Mouse (Mus musculus) cerebellum, postnatal 14 days (tissue): ENCODE results near the gene Gfy.

Experiments
- DNase-seq, 2 experiments: peaks; one replicate each; pipeline ENCODE4 v3.0.0; 2021; ENCODE audit warnings: mixed read lengths in 2 of 2

Gene Gfy

DNA sequence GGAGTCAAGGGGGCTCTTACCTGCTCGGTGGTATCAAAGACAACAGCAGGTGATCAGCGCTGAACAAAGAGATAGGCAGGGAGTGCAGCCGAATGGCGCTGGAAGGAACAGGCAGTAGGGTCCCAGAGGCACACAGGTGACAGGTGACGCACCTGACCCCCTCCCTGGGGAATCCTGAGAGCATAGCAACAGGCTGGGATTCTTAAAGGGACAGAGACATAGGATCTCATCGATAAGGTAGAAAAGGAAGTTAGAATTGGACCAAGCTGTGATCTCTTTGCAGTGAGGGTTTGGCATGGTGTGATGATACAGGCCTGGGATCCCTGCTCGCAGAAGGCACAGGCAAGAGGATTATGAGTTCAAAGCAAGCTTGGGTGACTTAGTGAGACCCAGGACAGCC, at the start of gene Gfy:
Gene Gfy, minus strand, starts transcription at position 101 of the 400 bp plus-strand sequence.
- no peak for DNase-seq

GRCm38 (mm10) chr7:45229046-45229445, 49.7 kb upstream of the Gfy start:
- no peak for DNase-seq

GRCm38 (mm10) chr7:45228548-45228947, 49.2 kb upstream of the Gfy start:
- peak in 1 of 2 experiments; percentile 8 for DNase-seq

GRCm38 (mm10) chr7:45226421-45226820, 47.1 kb upstream of the Gfy start:
- peak in 1 of 2 experiments; percentile 5 for DNase-seq

DNA sequence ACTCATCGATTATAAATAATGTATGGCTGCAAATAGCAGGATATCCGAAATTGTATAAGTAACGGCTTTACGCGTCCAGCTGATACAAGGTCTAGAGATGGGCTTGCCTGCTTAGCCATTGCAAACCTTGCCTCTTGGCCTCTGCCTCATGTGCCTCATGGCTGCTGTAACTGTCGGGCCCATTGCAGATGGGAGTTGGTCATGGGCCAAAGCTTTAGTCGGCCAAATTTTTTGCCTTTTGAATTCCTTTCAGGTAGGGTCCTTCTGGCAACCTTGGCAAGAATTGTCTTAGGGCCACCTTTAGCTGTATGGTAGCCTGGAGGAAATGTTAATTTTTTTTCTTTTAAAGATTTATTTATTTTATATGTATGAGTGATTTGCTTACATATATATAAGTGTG, 45.5 kb upstream of the Gfy start:
- DNase-seq: peak in 1 of 2 experiments; percentile 33

- DNase-seq: no peak
Observed at GRCm38 (mm10) chr7:45221680-45222079, 42.3 kb upstream of the Gfy start.

GRCm38 (mm10) chr7:45216442-45217183, 37.2 kb upstream of the Gfy start:
- peak; percentile 64 to 77 for DNase-seq

DNA sequence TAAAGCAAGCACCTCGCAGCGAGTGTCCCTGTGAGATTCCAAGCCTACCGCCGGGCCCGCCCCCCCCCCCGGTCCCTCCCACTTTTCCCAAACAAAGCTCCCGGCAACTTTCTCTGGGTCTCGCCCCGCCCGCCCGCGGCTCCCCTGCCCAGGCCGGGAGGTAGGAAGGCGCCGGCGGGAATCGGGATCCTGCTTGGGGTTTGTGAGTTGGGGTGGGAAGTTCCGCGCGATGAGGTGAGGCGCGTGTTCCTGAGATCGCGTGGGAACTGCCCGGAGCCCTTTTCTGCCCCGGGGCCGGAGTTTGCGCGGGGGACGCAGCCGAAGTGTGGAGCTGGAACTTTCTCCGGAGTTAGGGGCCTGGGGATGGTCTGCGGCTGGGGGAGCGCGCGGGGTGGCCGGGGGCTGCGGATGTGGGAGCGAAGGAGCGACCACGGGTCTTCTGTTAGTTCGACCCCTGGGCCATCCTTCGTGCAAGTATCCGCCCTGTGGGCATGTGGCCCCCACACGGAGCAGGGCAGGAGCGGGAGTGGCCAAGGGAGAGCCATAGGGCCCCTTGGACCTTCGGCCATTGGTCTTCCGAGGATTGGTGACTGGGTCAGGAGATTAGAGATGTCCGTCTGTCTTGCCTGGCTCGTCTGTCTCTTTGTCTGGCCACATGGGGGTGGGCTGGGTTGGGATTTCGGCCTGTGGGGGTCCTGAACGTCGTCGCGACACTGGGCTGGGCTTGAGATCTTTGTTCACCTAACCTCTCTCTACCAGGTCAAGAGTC, 36.5 kb upstream of the Gfy start, which contains the start of gene Tead2:
Gene Tead2, plus strand, starts transcription at position 81 of the 769 bp plus-strand sequence.
- DNase-seq: no peak

DNA sequence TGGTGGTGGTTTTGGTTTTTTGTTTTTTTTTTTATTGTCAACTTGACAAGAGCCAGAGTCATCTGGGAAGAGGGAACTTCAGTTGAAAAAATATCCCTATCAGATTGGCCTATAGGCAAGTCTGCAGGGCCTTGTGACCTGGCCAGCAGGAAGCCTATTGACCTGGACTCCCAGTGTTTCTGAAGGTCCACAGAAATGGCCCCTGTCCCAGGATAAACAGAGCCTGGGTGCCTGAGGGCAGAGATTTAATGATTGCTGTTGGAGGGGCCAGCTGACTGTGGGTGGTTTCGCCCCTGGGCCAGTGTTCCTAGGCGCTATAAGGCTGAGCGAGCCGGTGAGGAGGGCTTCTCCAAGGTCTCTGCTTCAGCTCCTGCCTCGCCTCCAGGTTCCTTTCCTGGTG, 34.3 kb upstream of the Gfy start:
- DNase-seq: no peak

- no peak for DNase-seq
Observed at GRCm38 (mm10) chr7:45212356-45212755, 33.0 kb upstream of the Gfy start.

GRCm38 (mm10) chr7:45211851-45212251, 32.5 kb upstream of the Gfy start, which contains the start of gene Dkkl1:
Gene Dkkl1, minus strand, starts transcription at chr7:45212147.
- no peak for DNase-seq

- DNase-seq: no peak
Observed at GRCm38 (mm10) chr7:45211070-45211469, 31.7 kb upstream of the Gfy start.

DNA sequence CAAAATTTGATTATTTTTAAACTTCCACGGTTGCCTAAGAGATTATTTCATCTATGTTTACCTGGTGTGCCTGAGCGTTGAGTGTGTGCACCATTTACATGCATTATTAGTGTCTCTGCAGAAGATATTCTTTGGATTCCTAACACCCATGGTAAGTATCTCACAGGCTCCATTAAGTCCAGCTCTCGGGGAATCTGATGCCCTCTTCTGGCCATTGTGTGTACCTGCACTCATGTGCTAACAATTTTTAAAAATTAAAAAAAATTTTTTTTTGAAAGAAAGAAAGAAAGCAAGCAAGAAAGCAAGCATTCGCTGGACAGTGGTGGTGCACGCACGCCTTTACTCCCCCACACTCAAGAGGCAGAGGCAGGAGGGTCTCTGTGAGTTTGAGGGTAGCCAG, 28.9 kb upstream of the Gfy start:
- DNase-seq: no peak

DNA sequence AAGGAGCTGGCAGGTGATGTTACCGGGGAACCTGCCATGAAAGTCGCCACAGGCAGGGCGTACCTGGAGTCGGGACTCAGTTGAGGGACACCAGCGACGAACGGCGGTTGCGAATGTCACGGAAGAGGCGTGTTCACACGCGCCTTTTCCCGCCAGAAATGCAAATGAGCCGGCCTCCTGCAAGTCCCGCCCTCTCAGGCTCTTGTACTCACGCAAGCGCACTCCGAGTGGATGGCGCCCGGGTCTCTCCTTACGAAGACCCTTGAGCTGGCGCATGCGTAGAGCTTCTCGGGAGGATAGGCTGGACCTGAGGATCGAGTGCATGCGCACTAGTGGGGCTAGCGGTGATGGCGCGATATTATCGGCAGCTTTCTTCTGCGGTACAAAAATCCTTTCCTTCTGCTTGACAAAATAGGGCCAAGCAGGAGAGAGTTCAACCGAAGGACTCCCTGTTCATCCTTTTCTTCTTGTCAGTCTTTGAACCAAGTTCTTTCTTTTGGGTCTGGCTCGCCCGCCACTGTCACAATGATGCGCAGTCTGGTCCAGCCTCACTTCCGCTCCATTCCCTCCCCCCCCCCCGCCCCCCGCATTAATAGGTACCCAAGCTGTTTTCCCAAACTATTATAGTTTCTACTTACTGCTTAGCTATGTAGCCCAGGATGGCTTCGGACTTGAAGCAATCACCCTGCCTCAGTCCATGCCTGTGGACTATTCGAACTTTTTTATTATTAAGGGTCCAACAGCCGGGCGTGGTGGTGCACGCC, 25.2 kb upstream of the Gfy start, which contains the start of gene Ccdc155:
Gene Ccdc155, minus strand, starts transcription at position 513 of the 764 bp plus-strand sequence.
- DNase-seq: peak; percentile 97 to 98

DNA sequence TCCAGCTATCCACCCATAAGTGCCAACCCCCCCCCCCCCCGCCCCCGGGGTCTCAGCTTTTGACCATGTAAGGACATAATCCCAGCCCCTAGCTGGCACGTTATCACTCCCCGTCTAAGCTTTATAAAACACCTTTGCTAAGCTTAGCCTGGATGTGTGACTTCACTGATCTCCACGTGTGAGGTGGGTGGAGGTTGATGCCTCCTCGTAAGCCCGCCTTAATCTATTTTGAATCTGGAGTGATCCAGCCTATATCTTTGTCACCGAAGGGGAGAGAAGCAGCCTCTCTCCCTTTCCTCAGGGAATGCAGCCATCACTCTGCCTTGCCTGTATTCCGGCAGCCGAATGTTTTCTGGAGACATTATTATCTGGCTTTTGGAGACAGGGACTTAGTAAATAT, 23.3 kb upstream of the Gfy start:
- no peak for DNase-seq

DNA sequence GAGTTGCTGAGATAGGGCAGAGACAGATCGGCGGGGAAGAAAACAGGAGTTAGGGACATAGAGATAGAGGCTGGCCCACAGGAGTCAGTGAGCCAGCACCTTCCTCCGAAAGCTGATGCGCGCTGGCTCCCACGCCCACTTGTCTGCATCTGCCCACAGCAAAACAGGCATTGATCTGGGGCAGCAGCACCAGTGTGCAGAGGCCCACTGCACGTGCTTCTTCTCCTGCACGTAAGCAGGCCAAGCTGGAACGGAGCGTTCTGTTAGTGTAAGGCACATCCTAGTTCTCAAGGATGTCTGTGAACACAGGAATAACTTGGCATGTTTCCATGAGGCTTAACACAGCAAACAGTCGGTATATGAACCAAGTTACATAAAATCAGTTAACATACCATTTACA, 19.6 kb upstream of the Gfy start:
- peak in 1 of 2 experiments; percentile 32 for DNase-seq

GRCm38 (mm10) chr7:45198435-45198834, 19.1 kb upstream of the Gfy start:
- peak; percentile 95 to 96 for DNase-seq

DNA sequence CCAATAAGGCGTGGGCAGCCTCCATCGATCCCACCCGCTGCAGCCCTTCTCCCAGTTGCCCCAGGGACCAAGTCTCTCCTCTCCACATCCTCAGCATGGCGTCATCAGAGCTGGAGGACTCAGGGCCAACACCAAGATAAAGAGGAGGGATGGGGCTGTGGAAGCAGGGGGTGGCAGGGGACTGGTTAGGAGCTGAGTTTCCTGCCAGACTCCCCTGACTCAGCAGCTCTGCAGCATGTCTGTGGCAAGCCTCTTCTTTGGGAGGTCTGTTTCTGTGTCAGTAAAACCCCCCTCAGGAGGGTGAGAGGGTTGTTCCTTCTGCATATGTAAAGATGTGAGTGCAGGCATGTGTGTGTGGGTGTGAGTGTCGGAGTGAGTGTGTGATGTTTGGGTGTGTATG, 17.6 kb upstream of the Gfy start:
- DNase-seq: no peak

DNA sequence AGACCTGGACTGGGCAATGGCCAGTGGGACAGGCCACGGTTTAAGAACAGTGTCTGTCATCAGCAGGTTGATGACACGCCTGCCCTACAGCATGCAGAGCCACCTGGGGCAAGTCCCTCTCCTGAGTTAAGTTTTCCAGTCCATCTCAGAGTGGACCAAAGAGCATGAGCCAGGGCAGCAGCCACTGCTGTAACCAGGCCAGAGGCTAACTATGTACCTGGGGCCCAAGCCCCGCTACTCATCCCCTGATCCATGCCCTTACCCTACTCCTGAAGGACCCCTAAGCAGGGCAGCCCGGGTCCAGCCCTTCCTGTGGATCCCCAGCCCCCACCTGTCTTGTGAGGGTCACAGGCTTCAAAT, 16.8 kb upstream of the Gfy start:
- DNase-seq: no peak

GRCm38 (mm10) chr7:45195341-45196175, 16.2 kb upstream of the Gfy start:
- DNase-seq: peak; percentile 58 to 68

- DNase-seq: peak; percentile 69 to 73
Observed at GRCm38 (mm10) chr7:45193871-45194785, 14.8 kb upstream of the Gfy start.
